Mouse (Mus musculus) liver, embryonic 12.5 days (tissue): ENCODE results near the gene Arid1b. TPM values are rescaled to one million over a fixed set of nuclear protein-coding genes. Genes with fewer than 3 reads are reported as not detected.

Source experiments
- ATAC-seq: fragments of 200-750 bp; cut with Nextera tagmentation; 2 replicates; pipeline ENCODE4 v1.8.0; 2017; ENCODE audit warnings: moderate number of reproducible peaks, mild to moderate bottlenecking, moderate library complexity
- H3K27ac ChIP-seq: fragments of 300-500 bp; sonication (generic); 2 replicates; pipeline ENCODE4 v1.5.1; 2016; ENCODE audit warnings: mild to moderate bottlenecking
- H3K27me3 ChIP-seq: fragments of 300-500 bp; sonication (generic); replicated peaks from 2 replicates; pipeline ENCODE4 v1.6.1; 2016; ENCODE audit warnings: mild to moderate bottlenecking, moderate library complexity
- H3K36me3 ChIP-seq: fragments of 300-500 bp; sonication (generic); 2 replicates; pipeline ENCODE4 v1.6.1; 2016; ENCODE audit warnings: mild to moderate bottlenecking, moderate library complexity
- H3K4me1 ChIP-seq: fragments of 300-500 bp; sonication (generic); 2 replicates; pipeline ENCODE4 v1.6.1; 2016
- H3K4me2 ChIP-seq: fragments of 300-500 bp; sonication (generic); 2 replicates; pipeline ENCODE4 v1.6.1; 2016; ENCODE audit warnings: mild to moderate bottlenecking, moderate library complexity
- H3K4me3 ChIP-seq: fragments of 300-500 bp; sonication (generic); 2 replicates; pipeline ENCODE4 v1.5.1; 2016; ENCODE audit warnings: mild to moderate bottlenecking, moderate library complexity
- H3K9ac ChIP-seq: fragments of 300-500 bp; sonication (generic); 2 replicates; pipeline ENCODE4 v1.6.1; 2016; ENCODE audit warnings: mild to moderate bottlenecking, moderate library complexity
- H3K9me3 ChIP-seq: fragments of 300-500 bp; sonication (generic); replicated peaks from 2 replicates; pipeline ENCODE4 v1.6.1; 2016; ENCODE audit warnings: mild to moderate bottlenecking, moderate library complexity
- WGBS: fragments of 180-500 bp; shearing (Covaris S2); methylation state at CpG from one replicate; pipeline ENCODE4 v1.1.7; 2016; ENCODE audit not compliant: insufficient replicate concordance; 5-methylcytosine and 5-hydroxymethylcytosine counted together
- polyA plus RNA-seq: library from polyadenylated mRNA; unstranded; fragments of >200 nt; fragmentation: Nextera tagmentation; extraction: Ambion mirVana; gene quantifications from 2 replicates; pipeline ENCODE4 v1.2.1, GENCODE M21; 2016

Arid1b gene
- polyA plus RNA-seq, 1 experiment from 2014 or later, result 5.5 TPM

DNA sequence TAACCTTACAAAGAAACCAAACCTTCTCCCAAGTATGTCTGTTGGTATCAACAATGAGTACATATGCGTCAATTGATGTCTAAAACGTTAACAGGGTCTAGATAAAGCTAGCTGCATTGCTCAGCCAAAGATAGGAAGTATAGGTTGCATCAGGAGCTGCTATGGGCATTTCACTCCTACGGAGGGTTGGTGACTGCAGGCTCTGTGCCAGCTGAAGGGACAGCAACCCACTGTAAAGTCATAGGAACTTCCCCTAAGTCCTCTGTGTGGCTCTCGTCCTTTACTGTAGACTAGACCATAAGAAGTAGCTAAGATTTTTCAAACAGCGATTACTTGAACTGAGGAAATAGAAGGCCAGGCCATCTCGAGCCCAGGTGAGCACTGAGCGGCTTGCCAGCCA, 316.9 kb downstream of the Arid1b start:
- H3K4me3 ChIP-seq, result no peak overlapping the region
- peaks cover 39% of the 10 kb centered on the region for H3K36me3 ChIP-seq
- no peak overlapping the region for H3K9ac ChIP-seq
- no peaks in the 10 kb centered on the region for H3K4me1 ChIP-seq
- whole genome bisulfite sequencing, result 67% methylated on average over 7 of the region's 7 CpGs
- H3K4me2 ChIP-seq, result no peak overlapping the region
- no peaks in the 10 kb centered on the region for H3K9me3 ChIP-seq
- ATAC-seq, result no peak
- H3K27ac ChIP-seq, result no peak overlapping the region
- H3K27me3 ChIP-seq, result no peaks in the 10 kb centered on the region

DNA sequence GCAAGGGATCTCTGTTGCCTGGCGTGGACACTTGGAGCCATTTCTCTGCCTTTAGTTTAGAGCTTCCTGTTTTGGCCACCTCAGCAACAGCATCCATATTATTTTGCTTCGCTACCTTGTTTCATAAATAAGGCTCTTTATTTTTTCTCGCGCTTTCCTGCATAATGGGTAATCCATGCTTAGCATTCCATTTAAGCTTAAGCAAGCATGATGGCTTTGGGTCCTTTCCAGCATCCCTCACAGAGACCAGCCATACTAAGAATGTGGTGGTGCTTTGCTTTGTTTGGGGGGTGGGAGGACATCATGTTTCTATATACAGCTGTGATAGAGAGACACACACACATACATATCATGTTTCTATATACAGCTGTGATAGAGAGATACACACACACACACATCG, 318.2 kb downstream of the Arid1b start:
- no peak for ATAC-seq
- no peaks in the 10 kb centered on the region for H3K9me3 ChIP-seq
- H3K9ac ChIP-seq, result no peak overlapping the region
- H3K27ac ChIP-seq, result no peak overlapping the region
- H3K27me3 ChIP-seq, result no peaks in the 10 kb centered on the region
- no peaks in the 10 kb centered on the region for H3K4me1 ChIP-seq
- no peak overlapping the region for H3K4me2 ChIP-seq
- H3K4me3 ChIP-seq, result no peak overlapping the region
- H3K36me3 ChIP-seq, result peaks cover 35% of the 10 kb centered on the region
- WGBS, result 80% methylated on average over 5 of the region's 5 CpGs

GRCm38 (mm10) chr17:5314735-5315134, 320.6 kb downstream of the Arid1b start:
- Histone ChIP-seq H3K9me3 (no peaks in the 10 kb centered on the region), H3K36me3 (peaks cover 37% of the 10 kb centered on the region), H3K4me1 (no peaks in the 10 kb centered on the region), H3K27me3 (no peaks in the 10 kb centered on the region), H3K4me2 (no peak overlapping the region), H3K27ac (no peak overlapping the region), H3K4me3 (no peak overlapping the region), H3K9ac (no peak overlapping the region)
- ATAC-seq, result no peak
- WGBS, result 51% methylated on average over 7 of the region's 7 CpGs

GRCm38 (mm10) chr17:5316489-5316888, 322.4 kb downstream of the Arid1b start:
- H3K4me2 ChIP-seq, result no peak overlapping the region
- no peak overlapping the region for H3K9ac ChIP-seq
- peaks cover 52% of the 10 kb centered on the region for H3K36me3 ChIP-seq
- H3K27me3 ChIP-seq, result no peaks in the 10 kb centered on the region
- WGBS, result 61% methylated on average over 7 of the region's 7 CpGs
- ATAC-seq, result no peak
- H3K9me3 ChIP-seq, result no peaks in the 10 kb centered on the region
- no peak overlapping the region for H3K27ac ChIP-seq
- no peak overlapping the region for H3K4me3 ChIP-seq
- H3K4me1 ChIP-seq, result no peaks in the 10 kb centered on the region

DNA sequence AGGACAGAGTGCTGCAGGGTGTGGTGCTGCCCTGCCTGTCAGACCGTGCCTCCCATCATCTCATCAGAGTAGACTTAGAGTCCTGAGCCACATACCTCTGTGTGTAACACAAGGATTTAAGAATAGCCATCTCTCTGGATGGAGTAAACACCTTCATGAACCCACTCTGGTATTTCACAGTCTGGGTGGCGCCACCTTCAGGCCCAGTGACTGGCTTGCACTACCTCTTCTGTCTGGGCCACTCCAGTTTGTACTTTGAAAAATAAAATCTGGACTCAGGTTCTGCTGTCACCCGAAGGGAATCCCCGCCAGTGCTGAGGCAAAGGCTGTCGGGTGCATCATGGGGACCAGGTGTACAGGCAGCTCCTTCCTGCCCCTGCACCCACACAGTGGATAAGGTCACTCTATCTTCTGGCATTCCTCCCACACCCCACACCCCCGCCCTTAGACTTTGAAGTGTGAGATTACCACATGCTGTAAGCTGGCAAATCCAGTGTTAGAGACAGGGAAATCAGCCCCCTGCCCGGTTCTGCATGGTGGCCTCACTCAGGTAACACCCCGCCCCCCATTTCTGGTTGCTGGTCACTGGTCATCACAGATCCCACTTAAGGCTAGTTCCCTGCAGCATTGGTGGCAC, 327.6 kb downstream of the Arid1b start:
- no peaks in the 10 kb centered on the region for H3K9me3 ChIP-seq
- peaks cover 12% of the 10 kb centered on the region for H3K4me1 ChIP-seq
- H3K36me3 ChIP-seq, result peaks cover 46% of the 10 kb centered on the region
- H3K4me3 ChIP-seq, result no peak overlapping the region
- no peak overlapping the region for H3K4me2 ChIP-seq
- ATAC-seq, result 0 out of 2 replicates have a peak, but pooled peaks have one; percentile 16
- no peak overlapping the region for H3K27ac ChIP-seq
- H3K9ac ChIP-seq, result no peak overlapping the region
- 66% methylated on average over 8 of the region's 8 CpGs for WGBS
- no peaks in the 10 kb centered on the region for H3K27me3 ChIP-seq

DNA sequence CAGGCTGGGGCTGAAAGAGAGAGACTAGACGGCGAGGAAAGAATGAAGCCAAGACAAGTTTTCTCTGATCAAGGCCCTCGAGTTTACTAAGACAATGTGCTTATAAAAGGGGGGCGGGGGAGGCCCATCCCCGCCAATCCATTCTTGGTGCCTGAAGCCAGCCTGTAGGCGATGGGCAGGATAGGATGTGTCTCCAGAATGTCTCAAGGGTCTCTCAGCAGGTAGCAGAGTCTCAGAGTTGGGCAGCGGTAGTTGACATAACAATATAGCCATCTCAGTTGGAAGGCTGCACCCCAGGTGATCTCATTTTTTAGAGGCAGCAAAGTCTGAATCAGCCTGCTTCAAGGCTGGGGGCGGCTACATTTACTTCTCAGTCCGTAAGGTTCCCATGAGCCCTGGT, 328.5 kb downstream of the Arid1b start:
- WGBS, result 82% methylated on average over 9 of the region's 9 CpGs
- no peak overlapping the region for H3K27ac ChIP-seq
- H3K9me3 ChIP-seq, result no peaks in the 10 kb centered on the region
- H3K4me1 ChIP-seq, result peaks cover 12% of the 10 kb centered on the region
- no peak overlapping the region for H3K9ac ChIP-seq
- ATAC-seq, result no peak
- no peaks in the 10 kb centered on the region for H3K27me3 ChIP-seq
- H3K36me3 ChIP-seq, result peaks cover 46% of the 10 kb centered on the region
- no peak overlapping the region for H3K4me2 ChIP-seq
- no peak overlapping the region for H3K4me3 ChIP-seq

- H3K4me2 ChIP-seq, result no peak overlapping the region
- H3K36me3 ChIP-seq, result peaks cover 54% of the 10 kb centered on the region
- no peak for ATAC-seq
- no peaks in the 10 kb centered on the region for H3K27me3 ChIP-seq
- no peak overlapping the region for H3K27ac ChIP-seq
- no peak overlapping the region for H3K9ac ChIP-seq
- H3K9me3 ChIP-seq, result no peaks in the 10 kb centered on the region
- 52% methylated on average over 1 of the region's 1 CpGs for WGBS
- peaks cover 12% of the 10 kb centered on the region for H3K4me1 ChIP-seq
- H3K4me3 ChIP-seq, result no peak overlapping the region
These were observed 329.6 kb downstream of the Arid1b start for GRCm38 (mm10) chr17:5323746-5324145.

- Histone ChIP-seq H3K9ac (no peak overlapping the region), H3K4me1 (peaks cover 12% of the 10 kb centered on the region), H3K36me3 (peaks cover 54% of the 10 kb centered on the region), H3K9me3 (no peaks in the 10 kb centered on the region), H3K4me2 (no peak overlapping the region), H3K27ac (no peak overlapping the region), H3K4me3 (no peak overlapping the region), H3K27me3 (no peaks in the 10 kb centered on the region)
- ATAC-seq, result peak; percentile 73
- 58% methylated on average over 10 of the region's 10 CpGs for WGBS
These were observed 330.2 kb downstream of the Arid1b start for GRCm38 (mm10) chr17:5324236-5324876.

GRCm38 (mm10) chr17:5326689-5327088, 332.6 kb downstream of the Arid1b start:
- Histone ChIP-seq H3K9ac (no peak overlapping the region), H3K36me3 (peaks cover 50% of the 10 kb centered on the region), H3K4me3 (no peak overlapping the region), H3K9me3 (no peaks in the 10 kb centered on the region), H3K4me1 (peaks cover 12% of the 10 kb centered on the region), H3K4me2 (no peak overlapping the region), H3K27me3 (no peaks in the 10 kb centered on the region), H3K27ac (no peak overlapping the region)
- WGBS, result 82% methylated on average over 7 of the region's 7 CpGs
- no peak for ATAC-seq

DNA sequence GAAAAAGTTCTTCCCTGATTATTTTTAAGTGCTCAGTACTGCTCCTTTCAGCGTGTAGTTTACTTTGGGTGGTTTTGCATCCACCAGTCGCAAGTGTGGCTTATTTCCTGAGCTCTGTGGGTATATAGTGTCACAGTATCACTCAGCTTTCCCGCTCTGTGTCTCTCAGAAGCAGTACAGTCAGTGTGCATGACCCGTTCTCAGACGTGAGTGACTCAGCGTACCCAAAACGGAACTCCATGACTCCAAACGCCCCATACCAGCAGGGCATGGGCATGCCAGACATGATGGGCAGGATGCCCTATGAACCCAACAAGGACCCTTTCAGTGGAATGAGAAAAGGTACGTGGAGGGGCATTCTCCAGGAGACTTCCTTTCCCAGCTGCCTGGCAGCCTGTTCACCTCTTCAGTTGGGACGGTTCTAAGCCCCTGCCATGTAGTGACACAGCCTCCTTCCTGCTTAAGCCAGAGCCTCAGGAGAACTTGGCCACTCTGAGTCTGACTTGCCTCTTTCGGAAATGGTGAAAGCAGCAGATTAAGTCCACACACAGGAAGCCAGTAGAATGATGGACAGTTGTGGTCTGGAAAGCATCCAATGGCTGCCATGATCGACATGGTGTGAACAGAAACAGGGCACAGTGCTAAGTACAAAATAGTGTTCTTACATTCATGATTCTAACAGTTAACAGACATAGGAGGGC, 333.5 kb downstream of the Arid1b start:
- peak; percentile 53 for ATAC-seq
- H3K4me1 ChIP-seq, result peaks cover 12% of the 10 kb centered on the region
- no peak overlapping the region for H3K4me3 ChIP-seq
- no peaks in the 10 kb centered on the region for H3K9me3 ChIP-seq
- no peak overlapping the region for H3K4me2 ChIP-seq
- H3K27me3 ChIP-seq, result no peaks in the 10 kb centered on the region
- peaks cover 48% of the 10 kb centered on the region for H3K36me3 ChIP-seq
- WGBS, result 40% methylated on average over 12 of the region's 12 CpGs
- peak overlapping the region; percentile 67 for H3K27ac ChIP-seq
- H3K9ac ChIP-seq, result no peak overlapping the region

GRCm38 (mm10) chr17:5329478-5329877, 335.3 kb downstream of the Arid1b start:
- Histone ChIP-seq H3K4me1 (peaks cover under 1% of the 10 kb centered on the region; the same call in 1 of the 2 replicates), H3K9ac (no peak overlapping the region), H3K27me3 (no peaks in the 10 kb centered on the region), H3K27ac (no peak overlapping the region), H3K9me3 (no peaks in the 10 kb centered on the region), H3K36me3 (peaks cover 56% of the 10 kb centered on the region), H3K4me3 (no peak overlapping the region), H3K4me2 (no peak overlapping the region)
- 67% methylated on average over 4 of the region's 4 CpGs for WGBS
- no peak for ATAC-seq

DNA sequence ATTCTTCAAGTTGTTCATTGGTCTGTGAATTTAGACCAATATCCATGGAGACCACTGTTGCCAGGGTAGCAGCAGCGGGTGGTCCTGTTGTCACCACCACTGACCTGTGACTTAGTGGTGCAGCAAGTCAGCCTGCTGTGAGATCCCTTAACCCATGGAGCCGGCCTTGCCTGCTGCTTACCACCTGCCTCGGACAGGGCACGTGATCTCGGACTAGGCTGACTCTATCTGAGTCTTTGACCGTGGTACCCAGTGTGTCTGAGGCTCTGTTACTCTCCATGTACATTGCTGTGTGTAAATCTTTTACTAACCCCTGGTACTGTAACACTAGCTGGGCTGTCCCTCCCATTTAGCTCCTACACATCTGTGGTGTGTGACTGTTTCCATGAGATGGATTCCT, 335.9 kb downstream of the Arid1b start:
- ATAC-seq, result no peak
- 82% methylated on average over 6 of the region's 6 CpGs for WGBS

More for the DNA sequence above, 335.9 kb downstream of the Arid1b start:
- Histone ChIP-seq H3K9ac (no peak overlapping the region), H3K4me2 (no peak overlapping the region), H3K4me3 (no peak overlapping the region), H3K4me1 (no peaks in the 10 kb centered on the region; the same call in 1 of the 2 replicates), H3K36me3 (peaks cover 62% of the 10 kb centered on the region), H3K9me3 (no peaks in the 10 kb centered on the region), H3K27me3 (no peaks in the 10 kb centered on the region), H3K27ac (no peak overlapping the region)
